Mouse (Mus musculus) G1E (cell line): Measurements from ENCODE around the gene Utf1.

Experiments used
- CTCF ChIP-seq: IDR thresholded peaks from 2 replicates; pipeline ENCODE4 v1.5.1; 2012; ENCODE audit warnings: low read depth, low read length, inconsistent platforms, mixed read lengths
- GATA1 ChIP-seq: IDR thresholded peaks from 2 replicates; pipeline ENCODE4 v1.6.1; 2012; ENCODE audit warnings: borderline replicate concordance, low read length, inconsistent platforms, mixed read lengths
- POLR2AphosphoS5 ChIP-seq: IDR thresholded peaks from 2 replicates; pipeline ENCODE4 v1.6.1; 2012; ENCODE audit warnings: low read depth, low read length, inconsistent platforms; ENCODE audit not compliant: insufficient replicate concordance

DNA sequence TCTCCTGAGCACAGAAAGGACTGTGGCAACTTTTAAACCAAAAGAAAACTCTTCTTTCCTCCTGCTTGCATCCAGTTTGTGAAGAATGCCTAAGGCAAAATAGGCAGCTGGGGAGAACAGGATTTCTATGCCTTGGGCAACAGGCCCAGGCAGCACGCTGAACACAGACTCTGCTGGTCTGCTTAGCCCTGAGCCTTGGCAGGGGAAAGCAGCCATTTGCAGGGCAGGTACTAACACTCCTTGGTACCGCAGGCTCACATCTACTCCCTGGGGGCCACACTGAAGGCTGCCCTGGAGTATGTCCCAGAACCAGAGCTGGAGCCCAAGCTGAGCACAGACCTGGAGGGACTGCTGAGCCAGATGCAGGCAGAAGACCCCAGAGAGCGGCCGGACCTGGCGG is 35.4 kb upstream of the Utf1 start:
- TF ChIP-seq CTCF = no peak
- no peak for TF ChIP-seq GATA1
- no peak for TF ChIP-seq POLR2AphosphoS5
